8 mouse cellular contexts compared by ENCODE assay signal in genomic region chr4:135666192-135666975, GRCm38 (mm10). TPM values are rescaled to one million over a fixed set of nuclear protein-coding genes. Genes with fewer than 3 reads are reported as not detected.
A peak's percentile ranks its signal among the peaks of the same experiment; 100 is the strongest.
DNase-seq lines count a peak whose midpoint lies in the region; ATAC-seq and TF ChIP-seq lines count a peak whose summit lies in the region.
"Had no signal": no experiment of that assay in that cellular context is flagged by ENCODE, and none has a peak within 500 bp of the region (broad histone marks: within the 10 kb centered on the region; RNA-seq: fewer than 3 reads in every experiment).

No protein-coding gene starts in this region.

- TF ChIP-seq CTCF in kidney, adult 2 months (conservative IDR thresholded peaks at IDR 0.05; ENCODE audit: insufficient read depth, insufficient read length, low read depth, low read length): peak; percentile 78
- TF ChIP-seq CTCF in E14TG2a.4 (conservative IDR thresholded peaks at IDR 0.05; ENCODE audit: low read length): peak; percentile 98

- no peak for TF ChIP-seq POLR2A in kidney, adult 2 months (IDR thresholded peaks at IDR 0.05; ENCODE audit: low read depth, low read length)

- no peak for ATAC-seq in kidney, embryonic 15.5 days (replicated peaks; ENCODE audit: low FRiP score)
- peak; percentile 55; the same call in 1 of the 2 replicates for ATAC-seq in granulocyte monocyte progenitor cell, adult 5-6 weeks (replicated peaks; ENCODE audit: poor library complexity, severe bottlenecking)

- no peaks in the 10 kb centered on the region for H3K36me3 ChIP-seq in kidney, adult 2 months (ENCODE audit: control insufficient read depth, insufficient read depth, low read length)
- no peaks in the 10 kb centered on the region for H3K36me3 ChIP-seq in kidney, embryonic 15.5 days
- H3K36me3 ChIP-seq in E14TG2a.4 (ENCODE audit: insufficient read depth, low read length): no peaks in the 10 kb centered on the region
- H3K36me3 ChIP-seq: lung, embryonic 15.5 days had no signal

- WGBS in kidney, adult 2 months: 49% methylated on average over 17 of the region's 17 CpGs
- WGBS in kidney, embryonic 15.5 days: 58% methylated on average over 17 of the region's 17 CpGs

- no peak overlapping the region for H3K4me2 ChIP-seq in kidney, embryonic 15.5 days

- H3K27me3 ChIP-seq in kidney, adult 2 months (replicated peaks; ENCODE audit: control insufficient read depth, insufficient read depth, low read length): no peaks in the 10 kb centered on the region
- H3K27me3 ChIP-seq in kidney, embryonic 15.5 days: peaks cover 7% of the 10 kb centered on the region
- peaks cover 9% of the 10 kb centered on the region for H3K27me3 ChIP-seq in E14TG2a.4 (ENCODE audit: insufficient read depth, low read length)

- no peak overlapping the region for H3K27ac ChIP-seq in kidney, adult 2 months (ENCODE audit: insufficient read depth, low read depth, low read length)
- no peak overlapping the region for H3K27ac ChIP-seq in kidney, embryonic 15.5 days
- H3K27ac ChIP-seq: lung, embryonic 15.5 days had no signal

- no peaks in the 10 kb centered on the region for H3K9me3 ChIP-seq in kidney, embryonic 15.5 days (replicated peaks)
- no peaks in the 10 kb centered on the region for H3K9me3 ChIP-seq in E14TG2a.4 (ENCODE audit: low read length)
- H3K9me3 ChIP-seq: lung, embryonic 15.5 days had no signal

- no peak overlapping the region for H3K4me3 ChIP-seq in kidney, adult 2 months (ENCODE audit: insufficient read depth, low read depth, low read length)
- H3K4me3 ChIP-seq in kidney, embryonic 15.5 days (replicated peaks): no peak overlapping the region
- H3K4me3 ChIP-seq in E14TG2a.4 (replicated peaks; ENCODE audit: low read length): no peak overlapping the region
- H3K4me3 ChIP-seq: lung, embryonic 15.5 days had no signal

- no peaks in the 10 kb centered on the region for H3K4me1 ChIP-seq in kidney, adult 2 months (ENCODE audit: control insufficient read depth, insufficient read depth, low read length)
- H3K4me1 ChIP-seq in kidney, embryonic 15.5 days: no peaks in the 10 kb centered on the region
- H3K4me1 ChIP-seq in E14TG2a.4 (replicated peaks; ENCODE audit: low read depth, low read length): peaks cover 36% of the 10 kb centered on the region

- DNase-seq in kidney, adult 2 months: peak; percentile 51
- peak; percentile 44 for DNase-seq in T-cell, adult 2 months (ENCODE audit: low spot score)
- DNase-seq in lung, postnatal 36 days: peak; percentile 80
- peak; percentile 22 to 57 for DNase-seq in thymus, postnatal 10 days (ENCODE audit: low spot score in 2 of 2)

- H3K9ac ChIP-seq in kidney, embryonic 15.5 days: no peak overlapping the region
- H3K9ac ChIP-seq: lung, embryonic 15.5 days had no signal

RNA-seq across cellular contexts. Expression of gene Ifnlr1, which starts 19.7 kb away (rescaled TPM):
- polyA plus RNA-seq in kidney, adult 2 months (2012; rRNA removed): 2.2 TPM in 2 replicates
- polyA plus RNA-seq in kidney, embryonic 15.5 days (2015; fragmentation: Nextera tagmentation; extraction: Ambion mirVana): 1.1 TPM in 2 replicates
- total RNA-seq in granulocyte monocyte progenitor cell, adult 5-6 weeks (2014; fragmentation: Nextera tagmentation): not detected in 2 replicates
- 0.17 and 0.52 TPM in 2 replicates for total RNA-seq in granulocyte monocyte progenitor cell, adult 5-6 weeks (2017)
